19 mouse cellular contexts compared by ENCODE assay signal in genomic region chr9:111363656-111364055, GRCm38 (mm10). TPM values are rescaled to one million over a fixed set of nuclear protein-coding genes. Genes with fewer than 3 reads are reported as not detected.
"Had no signal": no experiment of that assay in that cellular context is flagged by ENCODE, and none has a peak within 500 bp of the region (broad histone marks: within the 10 kb centered on the region; RNA-seq: fewer than 3 reads in every experiment).

No protein-coding gene starts in this region.

- H3K27me3 ChIP-seq: neural tube, embryonic 12.5 days; neural tube, embryonic 13.5 days; neural tube, embryonic 15.5 days; stomach, embryonic 15.5 days had no signal

- H3K36me3 ChIP-seq: neural tube, embryonic 12.5 days; stomach, embryonic 15.5 days had no signal

- DNase-seq: retina, postnatal 1 day; right cerebral cortex, adult 18-20 months; right cerebral cortex, postnatal 14 days; right cerebral cortex, postnatal 25 days; right cerebral cortex, postnatal 4 days; spleen, adult 18-20 months; thymus, adult 18-20 months; thymus, adult 2 months; thymus, postnatal 14 days; thymus, postnatal 25 days; thymus, postnatal 36 days; thymus, postnatal 4 days had no signal

- H3K4me1 ChIP-seq: neural tube, embryonic 12.5 days; neural tube, embryonic 13.5 days; neural tube, embryonic 15.5 days; stomach, embryonic 15.5 days had no signal

- H3K4me3 ChIP-seq: neural tube, embryonic 12.5 days; neural tube, embryonic 13.5 days; neural tube, embryonic 15.5 days; stomach, embryonic 15.5 days had no signal

- H3K27ac ChIP-seq: neural tube, embryonic 12.5 days; neural tube, embryonic 13.5 days; neural tube, embryonic 15.5 days; stomach, embryonic 15.5 days; stomach, postnatal 0 days had no signal

- H3K9me3 ChIP-seq: neural tube, embryonic 12.5 days; neural tube, embryonic 13.5 days; neural tube, embryonic 15.5 days; stomach, embryonic 15.5 days had no signal

RNA-seq across cellular contexts. Expression of gene Trank1, which starts 52.1 kb away (rescaled TPM):
- total RNA-seq: neutrophil, adult 5-6 weeks had no signal
- polyA plus RNA-seq: spleen, adult 2 months had no signal
